Mouse (Mus musculus) liver, embryonic 11.5 days (tissue): Measurements from ENCODE around the gene Psma6. TPM values are rescaled to one million over a fixed set of nuclear protein-coding genes. Genes with fewer than 3 reads are reported as not detected.
"Not testable (repeated sequence)": the region's sequence is repeated elsewhere in the genome, so short reads cannot be mapped to it uniquely, and the experiment has no call there.

Source experiments
- ATAC-seq: fragments of 200-750 bp; cut with Nextera tagmentation; replicated peaks from 2 replicates; pipeline ENCODE4 v1.8.0; 2017; ENCODE audit warnings: moderate number of reproducible peaks, mild to moderate bottlenecking, moderate TSS enrichment, moderate library complexity; ENCODE audit not compliant: low FRiP score
- DNase-seq: peaks from one replicate; pipeline ENCODE4 v3.0.0-alpha.2; 2017; ENCODE audit warnings: low spot score
- H3K27ac ChIP-seq: fragments of 300-500 bp; sonication (generic); 2 replicates; pipeline ENCODE4 v1.5.1; 2014; ENCODE audit warnings: mild to moderate bottlenecking, low read depth, low read length, control low read depth
- H3K27me3 ChIP-seq: fragments of 300-500 bp; sonication (generic); replicated peaks from 2 replicates; pipeline ENCODE4 v1.6.1; 2014; ENCODE audit warnings: low read length, mixed read lengths; ENCODE audit not compliant: control insufficient read depth, insufficient read depth
- H3K36me3 ChIP-seq: fragments of 300-500 bp; sonication (generic); 2 replicates; pipeline ENCODE4 v1.6.1; 2014; ENCODE audit warnings: mild to moderate bottlenecking, low read length, moderate library complexity, mixed read lengths; ENCODE audit not compliant: control insufficient read depth, insufficient read depth
- H3K4me1 ChIP-seq: fragments of 300-500 bp; sonication (generic); replicated peaks from 2 replicates; pipeline ENCODE4 v1.6.1; 2014; ENCODE audit warnings: low read length, mixed read lengths; ENCODE audit not compliant: control insufficient read depth, insufficient read depth
- H3K4me2 ChIP-seq: fragments of 300-500 bp; sonication (generic); 2 replicates; pipeline ENCODE4 v1.6.1; 2014; ENCODE audit warnings: mild to moderate bottlenecking, control low read depth, moderate library complexity
- H3K4me3 ChIP-seq: fragments of 300-500 bp; sonication (generic); 2 replicates; pipeline ENCODE4 v1.5.1; 2014; ENCODE audit warnings: low read depth, low read length, control low read depth
- H3K9ac ChIP-seq: fragments of 300-500 bp; sonication (generic); 2 replicates; pipeline ENCODE4 v1.6.1; 2014; ENCODE audit warnings: low read depth, low read length, control low read depth
- H3K9me3 ChIP-seq: fragments of 300-500 bp; sonication (generic); 2 replicates; pipeline ENCODE4 v1.6.1; 2016; ENCODE audit warnings: low read length, inconsistent platforms, mixed read lengths; ENCODE audit not compliant: control insufficient read depth
- WGBS: fragments of 180-500 bp; shearing (Covaris S2); extraction: QIAGEN DNeasy Blood & Tissue Kit; methylation state at CpG from one replicate; pipeline ENCODE4 v1.1.7; 2014; 5-methylcytosine and 5-hydroxymethylcytosine counted together
- polyA plus RNA-seq: library from polyadenylated mRNA; unstranded; fragments of >200 nt; fragmentation: Nextera tagmentation; extraction: Ambion mirVana; gene quantifications from 2 replicates; pipeline ENCODE4 v1.2.1, GENCODE M21; 2014

Gene Psma6
- polyA plus RNA-seq, result 410 and 426 TPM in 2 replicates

- WGBS, result 81% methylated on average over 10 of the region's 10 CpGs
- peaks cover 5% of the 10 kb centered on the region for H3K4me1 ChIP-seq
- ATAC-seq (no peak), DNase-seq (no peak)
- H3K9me3 ChIP-seq, result no peaks in the 10 kb centered on the region
- H3K9ac ChIP-seq, result no peak within 1 kb of the TSS
- H3K27me3 ChIP-seq, result no peaks in the 10 kb centered on the region
- no peak within 1 kb of the TSS for H3K4me3 ChIP-seq
- H3K27ac ChIP-seq, result no peak within 1 kb of the TSS
- no peaks in the 10 kb centered on the region for H3K36me3 ChIP-seq
- no peak within 1 kb of the TSS for H3K4me2 ChIP-seq
Observed at GRCm38 (mm10) chr12:55384023-55384749, at the start of gene Psma6. Gene Psma6 (plus strand): TSS chr12:55384222.

- not testable (repeated sequence) for H3K27me3 ChIP-seq, H3K4me1 ChIP-seq, H3K9ac ChIP-seq, H3K36me3 ChIP-seq, H3K4me3 ChIP-seq, H3K27ac ChIP-seq, H3K9me3 ChIP-seq, DNase-seq, ATAC-seq, H3K4me2 ChIP-seq
- WGBS, result 96% methylated on average over 1 of the region's 2 CpGs
Observed at GRCm38 (mm10) chr12:55338490-55338889, 45.5 kb upstream of the Psma6 start.

GRCm38 (mm10) chr12:55343045-55343444, 41.0 kb upstream of the Psma6 start:
- DNase-seq, H3K4me2 ChIP-seq, H3K9me3 ChIP-seq, H3K36me3 ChIP-seq, H3K27ac ChIP-seq, H3K27me3 ChIP-seq, H3K4me3 ChIP-seq, H3K9ac ChIP-seq, H3K4me1 ChIP-seq: not testable (repeated sequence)
- peak; percentile 34; the same call in 1 of the 2 replicates for ATAC-seq
- WGBS, result 17% methylated on average over 1 of the region's 1 CpGs

GRCm38 (mm10) chr12:55343998-55344397, 40.0 kb upstream of the Psma6 start:
- Histone ChIP-seq H3K36me3 (no peaks in the 10 kb centered on the region), H3K4me3 (no peak overlapping the region), H3K9me3 (no peaks in the 10 kb centered on the region), H3K27ac (no peak overlapping the region), H3K27me3 (no peaks in the 10 kb centered on the region), H3K9ac (no peak overlapping the region), H3K4me2 (no peak overlapping the region), H3K4me1 (peaks cover 5% of the 10 kb centered on the region; the same call in 1 of the 2 replicates)
- DNase-seq (no peak), ATAC-seq (no peak)
- WGBS, result 85% methylated on average over 11 of the region's 11 CpGs

GRCm38 (mm10) chr12:55344583-55344982, 39.4 kb upstream of the Psma6 start:
- no peak overlapping the region for H3K4me2 ChIP-seq
- DNase-seq, result no peak
- peaks cover 5% of the 10 kb centered on the region; the same call in 1 of the 2 replicates for H3K4me1 ChIP-seq
- no peaks in the 10 kb centered on the region for H3K36me3 ChIP-seq
- no peak overlapping the region for H3K4me3 ChIP-seq
- no peak overlapping the region for H3K9ac ChIP-seq
- no peak for ATAC-seq
- 71% methylated on average over 13 of the region's 13 CpGs for WGBS
- no peak overlapping the region for H3K27ac ChIP-seq
- no peaks in the 10 kb centered on the region for H3K9me3 ChIP-seq
- H3K27me3 ChIP-seq, result no peaks in the 10 kb centered on the region

GRCm38 (mm10) chr12:55353423-55353822, 30.6 kb upstream of the Psma6 start:
- H3K9ac ChIP-seq, result no peak overlapping the region
- no peak overlapping the region for H3K4me3 ChIP-seq
- no peak overlapping the region for H3K27ac ChIP-seq
- no peak for DNase-seq
- H3K27me3 ChIP-seq, result no peaks in the 10 kb centered on the region
- no peaks in the 10 kb centered on the region for H3K9me3 ChIP-seq
- no peak overlapping the region for H3K4me2 ChIP-seq
- 65% methylated on average over 6 of the region's 6 CpGs for WGBS
- ATAC-seq, result no peak
- H3K36me3 ChIP-seq, result no peaks in the 10 kb centered on the region
- no peaks in the 10 kb centered on the region for H3K4me1 ChIP-seq

- Histone ChIP-seq H3K9ac (no peak overlapping the region), H3K36me3 (no peaks in the 10 kb centered on the region), H3K27ac (no peak overlapping the region), H3K4me3 (no peak overlapping the region), H3K9me3 (no peaks in the 10 kb centered on the region), H3K4me1 (no peaks in the 10 kb centered on the region), H3K4me2 (no peak overlapping the region), H3K27me3 (no peaks in the 10 kb centered on the region)
- WGBS, result 65% methylated on average over 4 of the region's 4 CpGs
- DNase-seq, result no peak
- no peak; the same call in 1 of the 2 replicates for ATAC-seq
Observed at GRCm38 (mm10) chr12:55354904-55355303, 29.1 kb upstream of the Psma6 start.

- Histone ChIP-seq H3K4me1 (no peaks in the 10 kb centered on the region), H3K9me3 (no peaks in the 10 kb centered on the region), H3K9ac (no peak overlapping the region), H3K36me3 (no peaks in the 10 kb centered on the region), H3K27ac (no peak overlapping the region), H3K4me3 (no peak overlapping the region), H3K27me3 (no peaks in the 10 kb centered on the region), H3K4me2 (no peak overlapping the region)
- ATAC-seq (no peak), DNase-seq (no peak)
- 49% methylated on average over 1 of the region's 1 CpGs for WGBS
Observed at GRCm38 (mm10) chr12:55357303-55357702, 26.7 kb upstream of the Psma6 start.

- WGBS, result 54% methylated on average over 5 of the region's 5 CpGs
- Histone ChIP-seq H3K4me3 (no peak overlapping the region), H3K4me2 (no peak overlapping the region), H3K9ac (no peak overlapping the region), H3K36me3 (no peaks in the 10 kb centered on the region), H3K4me1 (no peaks in the 10 kb centered on the region), H3K27me3 (no peaks in the 10 kb centered on the region), H3K27ac (no peak overlapping the region), H3K9me3 (no peaks in the 10 kb centered on the region)
- no peak for ATAC-seq
- no peak for DNase-seq
Observed at GRCm38 (mm10) chr12:55360929-55361328, 23.1 kb upstream of the Psma6 start.
